Mouse (Mus musculus) left cerebral cortex, adult 11 months (tissue): ENCODE results near the gene Orai1.
A peak's percentile ranks its signal among the peaks of the same experiment; 100 is the strongest.
"Not testable (repeated sequence)": the region's sequence is repeated elsewhere in the genome, so short reads cannot be mapped to it uniquely, and the experiment has no call there.

ENCODE experiments used
- DNase-seq: peaks from one replicate; pipeline ENCODE4 v3.0.0; 2022; ENCODE audit warnings: low spot score

The Orai1 gene

GRCm38 (mm10) chr5:123033646-123034160 is 18.8 kb downstream of the Orai1 start:
- DNase-seq, result no peak

GRCm38 (mm10) chr5:123035089-123035488 is 20.2 kb downstream of the Orai1 start:
- no peak for DNase-seq

DNA sequence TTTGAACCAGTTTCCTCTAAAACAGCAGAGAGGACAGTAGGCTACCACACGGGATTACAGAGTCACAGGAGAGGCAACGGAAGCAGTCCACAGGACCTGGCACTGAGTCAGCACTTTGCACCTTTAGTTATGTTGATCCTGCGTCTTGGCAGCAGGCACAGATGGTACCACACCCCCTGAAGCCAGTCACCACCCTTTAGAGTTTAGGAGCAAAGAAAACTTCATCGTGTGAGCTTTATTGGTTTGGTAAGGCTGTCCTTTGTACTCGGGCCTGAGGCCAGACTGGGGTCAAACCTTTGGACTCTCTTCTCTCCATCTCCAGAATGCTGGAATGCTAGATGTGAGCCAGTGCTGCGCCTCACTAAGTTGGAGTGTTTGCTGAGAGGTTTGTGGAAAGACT is 20.7 kb downstream of the Orai1 start:
- DNase-seq, result no peak

GRCm38 (mm10) chr5:123038115-123038514 is 23.2 kb downstream of the Orai1 start:
- no peak for DNase-seq

DNA sequence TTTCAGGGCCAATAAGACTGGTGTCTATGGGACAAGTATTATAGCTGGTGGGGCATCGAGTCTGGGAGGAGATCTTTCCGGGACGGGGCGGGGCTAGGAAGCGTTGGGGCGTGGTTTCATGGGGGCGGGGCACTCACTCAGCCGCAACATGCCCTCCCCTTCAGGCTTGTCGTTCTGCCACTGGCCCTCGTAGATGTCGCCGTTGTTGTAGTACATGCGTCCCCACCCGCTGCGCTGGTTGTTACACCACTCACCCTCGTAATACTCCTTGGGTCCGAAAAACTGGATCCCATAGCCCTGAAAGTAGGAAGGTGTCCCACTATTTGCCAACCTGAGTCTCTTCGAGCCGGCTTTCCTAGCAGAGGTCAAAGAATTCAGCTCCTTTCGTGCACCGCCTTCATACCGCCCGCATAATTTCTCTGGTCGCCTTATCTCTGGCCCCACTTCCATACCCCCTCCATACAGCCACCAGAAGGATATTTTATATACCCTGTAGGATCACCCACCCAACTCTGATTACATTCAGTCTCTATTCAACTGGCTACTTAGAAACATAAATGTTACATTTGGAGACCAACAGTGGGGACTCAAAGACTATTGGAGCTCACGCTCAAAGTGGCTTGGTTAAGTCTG is 24.4 kb downstream of the Orai1 start:
- DNase-seq, result no peak

- no peak for DNase-seq
Measured at GRCm38 (mm10) chr5:123040796-123041195, 25.9 kb downstream of the Orai1 start.

DNA sequence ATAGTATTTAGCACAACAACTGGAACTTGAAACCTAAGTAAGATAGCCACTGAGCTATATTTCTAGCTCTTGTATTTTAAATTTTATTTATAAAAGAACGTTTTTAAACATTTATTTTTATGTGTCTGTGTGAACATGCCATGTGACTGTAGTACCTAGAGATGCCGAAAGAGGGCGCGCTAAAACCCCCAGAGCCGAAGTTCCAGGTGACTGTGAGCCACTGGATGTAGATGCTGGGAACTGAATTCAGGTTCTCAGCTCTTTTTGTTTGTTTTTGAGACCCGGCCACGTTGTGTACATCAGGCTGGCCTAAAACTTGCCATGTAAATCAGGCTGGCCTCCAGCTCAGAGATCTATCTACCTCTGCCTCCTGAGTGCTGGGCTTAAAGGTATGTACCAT is 29.0 kb downstream of the Orai1 start:
- no peak for DNase-seq

- DNase-seq, result no peak
Measured at GRCm38 (mm10) chr5:123045561-123046295, 30.9 kb downstream of the Orai1 start.

DNA sequence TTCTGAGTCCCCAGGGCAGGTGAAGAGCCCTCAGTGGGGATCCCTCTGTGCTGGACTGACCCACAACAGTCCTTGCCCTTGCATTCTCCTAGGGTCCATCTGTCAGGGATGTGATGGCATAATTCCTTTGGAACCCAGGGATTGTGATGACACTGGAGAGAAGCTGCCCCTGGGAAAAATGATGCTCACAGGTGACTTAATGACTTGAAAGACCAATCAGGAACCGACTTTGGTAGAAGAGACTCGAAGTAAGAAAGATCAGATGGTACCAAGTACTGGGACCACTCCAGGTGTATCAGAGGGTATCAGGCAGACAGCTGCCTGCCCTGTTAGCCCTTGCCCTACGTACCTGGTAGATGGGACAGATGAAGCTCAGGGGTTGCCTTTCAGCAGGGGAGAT is 32.0 kb downstream of the Orai1 start, which contains the start of gene Morn3:
Morn3 (minus strand) TSS at position 101 of the 400 bp plus-strand sequence.
- no peak for DNase-seq

GRCm38 (mm10) chr5:123049271-123049670 is 34.4 kb downstream of the Orai1 start:
- no peak for DNase-seq

DNA sequence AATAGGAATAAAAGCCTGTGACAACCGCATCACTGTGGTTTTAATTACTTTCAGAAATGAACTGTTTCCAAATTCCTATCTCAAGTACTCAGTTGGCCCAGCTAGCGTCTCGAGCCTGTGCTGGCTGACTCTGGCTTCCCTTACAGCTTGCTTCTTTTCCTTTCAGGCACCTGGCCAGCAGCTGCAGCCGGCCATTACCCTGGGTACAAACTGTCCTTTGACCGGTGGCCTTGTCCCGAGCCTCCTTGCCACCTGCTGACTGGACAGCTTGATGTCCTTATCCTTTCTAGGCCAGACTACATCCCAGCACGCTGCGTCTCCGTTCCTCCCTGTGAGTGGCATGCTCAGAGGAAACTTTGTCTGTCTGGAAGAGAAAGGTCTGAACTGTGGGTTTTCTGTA is 36.0 kb downstream of the Orai1 start:
- no peak for DNase-seq

DNA sequence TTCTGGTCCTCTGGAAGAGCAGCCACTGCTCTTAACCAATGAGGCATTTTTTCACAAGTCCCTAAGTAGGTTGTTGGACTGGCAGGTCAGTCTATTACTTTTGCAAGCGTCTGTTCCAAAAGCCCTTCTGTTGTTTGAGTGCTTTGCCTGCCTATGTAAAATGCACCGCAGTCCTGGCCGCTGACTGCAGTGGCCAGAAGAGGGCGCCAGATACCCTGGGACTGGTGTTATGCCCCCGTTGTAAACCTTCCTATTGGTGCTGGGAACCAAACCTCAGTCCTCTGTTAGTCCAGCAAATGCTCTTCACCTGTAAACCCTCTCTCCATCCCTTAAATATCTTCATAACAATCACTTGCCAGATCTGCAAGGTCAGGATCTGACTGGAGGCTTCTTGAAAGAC is 36.9 kb downstream of the Orai1 start:
- DNase-seq, result no peak

DNA sequence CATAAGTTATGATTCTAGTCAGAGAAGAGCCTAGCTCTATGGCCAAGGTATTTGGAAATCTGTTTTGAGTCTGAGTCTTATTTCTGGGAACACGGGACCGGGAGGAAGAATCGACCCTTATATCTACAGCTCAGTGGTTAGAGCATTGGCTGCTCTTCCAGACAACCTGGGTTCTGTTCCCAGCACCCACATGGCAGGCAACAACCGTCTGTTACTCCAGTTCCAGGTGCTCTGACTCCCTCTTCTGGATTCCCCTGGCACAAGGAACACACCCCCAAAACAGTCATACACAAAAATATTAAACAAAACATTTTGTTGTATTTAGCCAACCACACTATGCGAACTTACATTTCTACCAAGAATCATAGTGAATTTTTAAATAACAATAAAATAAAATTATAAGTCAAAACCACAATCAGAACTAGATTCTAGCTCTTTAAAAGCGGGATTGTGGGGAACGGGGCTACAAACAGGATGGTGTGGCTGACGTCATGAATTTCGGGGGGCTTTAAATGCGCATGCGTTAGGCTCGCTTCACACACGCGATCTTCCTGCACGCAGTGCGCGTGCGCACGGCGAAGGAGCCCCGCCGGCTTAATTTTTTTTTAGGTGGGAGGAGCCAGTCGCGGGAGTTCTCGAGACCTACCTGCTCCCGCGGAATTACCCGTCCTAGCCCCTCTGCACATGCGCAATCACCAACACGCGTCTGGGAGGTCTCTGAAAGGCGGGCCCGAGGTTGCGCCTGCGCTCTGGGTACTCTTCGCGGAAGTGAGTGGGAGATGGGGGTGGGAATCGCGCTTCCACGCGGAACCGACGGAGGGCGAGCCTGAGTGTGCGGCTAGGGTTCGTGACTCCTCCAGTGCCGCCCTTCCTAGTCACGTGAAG is 42.7 kb downstream of the Orai1 start:
- peak; percentile 99 for DNase-seq

GRCm38 (mm10) chr5:123058251-123059102 is 43.6 kb downstream of the Orai1 start:
- no peak for DNase-seq

DNA sequence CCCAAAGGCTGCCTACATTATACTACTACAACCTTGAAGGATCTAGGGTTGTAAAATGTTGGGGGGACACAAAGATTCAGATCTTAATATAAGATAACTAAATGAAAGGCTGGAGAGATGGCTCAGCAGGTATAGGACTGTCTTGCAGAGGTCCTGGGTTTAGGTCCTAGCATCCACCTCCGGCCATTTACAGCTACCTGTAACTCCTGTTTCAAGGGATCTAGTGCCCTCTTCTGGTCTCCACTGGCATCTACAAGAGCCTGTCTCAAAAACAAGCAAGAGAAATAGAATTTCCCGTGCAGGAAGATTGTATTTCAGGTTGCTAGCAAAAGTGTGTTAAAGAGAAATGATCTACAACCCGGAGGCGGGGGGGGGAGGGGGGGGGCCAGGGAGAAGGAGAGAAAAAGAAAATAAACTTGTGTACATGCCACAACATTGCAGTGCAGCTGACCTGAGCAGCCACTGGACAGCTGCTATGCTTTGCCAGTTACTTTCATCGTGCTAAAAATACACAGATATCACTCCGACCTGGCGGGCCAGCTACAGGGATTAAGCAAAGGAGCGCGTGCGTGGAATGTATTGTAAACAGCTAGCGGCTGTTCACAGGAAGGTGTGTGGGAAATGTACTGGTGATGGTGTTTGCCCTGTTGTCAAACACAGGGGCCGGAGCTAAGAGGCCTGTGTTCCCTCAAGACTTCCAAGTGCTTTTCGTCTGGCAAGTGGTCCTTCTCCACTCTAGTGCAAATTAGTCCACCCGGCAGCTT is 45.1 kb downstream of the Orai1 start:
- no peak for DNase-seq

- DNase-seq, result no peak
Measured at GRCm38 (mm10) chr5:123060706-123061401, 46.0 kb downstream of the Orai1 start.

GRCm38 (mm10) chr5:123061402-123061749 is 46.5 kb downstream of the Orai1 start:
- DNase-seq, result not testable (repeated sequence)

GRCm38 (mm10) chr5:123063141-123063540 is 48.3 kb downstream of the Orai1 start:
- DNase-seq, result no peak

GRCm38 (mm10) chr5:123064207-123064606 is 49.3 kb downstream of the Orai1 start:
- no peak for DNase-seq

GRCm38 (mm10) chr5:123067395-123067995 is 52.6 kb downstream of the Orai1 start:
- no peak for DNase-seq
